Mouse (Mus musculus) olfactory bulb, adult 2 months (tissue): ENCODE measurements around the gene Alas2.

Experiments
- CTCF ChIP-seq: fragments of 200-500 bp; IDR thresholded peaks from 2 replicates; pipeline ENCODE4 v1.5.1; 2012; ENCODE audit warnings: low read depth, mild to moderate bottlenecking, low read length, moderate library complexity; ENCODE audit not compliant: insufficient read depth
- POLR2A ChIP-seq: fragments of 200-500 bp; IDR thresholded peaks from 2 replicates; pipeline ENCODE4 v1.6.1; 2012; ENCODE audit warnings: mild to moderate bottlenecking, low read depth, low read length, moderate library complexity; ENCODE audit not compliant: insufficient read depth

DNA sequence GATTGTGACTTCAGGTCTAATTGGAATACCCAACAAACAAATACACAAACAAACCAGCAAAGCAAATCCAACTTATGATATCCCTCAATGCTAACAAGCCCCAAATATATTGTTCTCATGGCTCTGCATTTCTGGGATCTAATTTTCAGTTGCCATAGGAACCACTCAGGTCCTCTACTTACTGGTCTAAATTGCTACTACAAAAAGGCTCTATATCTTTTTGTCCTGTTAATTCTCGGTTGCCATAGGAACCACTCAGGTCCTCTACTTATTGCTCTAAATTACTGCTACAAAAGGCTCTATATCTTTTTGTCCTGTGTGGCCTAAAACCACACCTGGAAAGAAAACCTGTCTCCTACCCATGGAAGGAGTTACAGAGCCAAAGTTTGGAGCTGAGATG lies 33.0 kb upstream of the Alas2 start:
- TF ChIP-seq CTCF (no peak), POLR2A (no peak)
